Mouse (Mus musculus) bone marrow, adult 2 months (tissue): ENCODE measurements at regions not wholly inside any gene's neighbourhood (a gene's known extent, or its start where the extent isn't known, plus 50 kb on each side); places are given as distances from the start of the nearest gene placed in this dataset.

ENCODE experiments used
- H3K27ac ChIP-seq: fragments of 200-500 bp; 2 replicates; pipeline ENCODE4 v1.5.1; 2012; ENCODE audit warnings: low read depth, mild to moderate bottlenecking, control low read depth, inconsistent platforms, low read length; ENCODE audit not compliant: control insufficient read depth, poor library complexity, insufficient read depth
- H3K4me1 ChIP-seq: fragments of 200-500 bp; 2 replicates; pipeline ENCODE4 v1.6.1; 2011; ENCODE audit warnings: low read length; ENCODE audit not compliant: control insufficient read depth, insufficient read depth
- H3K4me3 ChIP-seq: fragments of 200-500 bp; replicated peaks from 2 replicates; pipeline ENCODE3; 2011; ENCODE audit warnings: mild to moderate bottlenecking, low read depth, low read length, control low read depth; ENCODE audit not compliant: control insufficient read depth
- CTCF ChIP-seq: fragments of 200-500 bp; IDR thresholded peaks from 2 replicates; pipeline ENCODE4 v1.5.1; 2011; ENCODE audit warnings: low read length, control low read depth; ENCODE audit not compliant: control insufficient read depth, insufficient read depth
- POLR2A ChIP-seq: fragments of 200-500 bp; IDR thresholded peaks from 2 replicates; pipeline ENCODE4 v1.6.1; 2011; ENCODE audit warnings: low read depth, mild to moderate bottlenecking, control low read depth, low read length, borderline replicate concordance; ENCODE audit not compliant: control insufficient read depth
- WGBS: fragments of 180-500 bp; shearing (Covaris S2); methylation state at CpG from one replicate; pipeline ENCODE4 v1.1.7; 2018; 5-methylcytosine and 5-hydroxymethylcytosine counted together

GRCm38 (mm10) chr1:77080767-77081166, 434.1 kb downstream of the Epha4 start:
- H3K4me1 ChIP-seq, result no peaks in the 10 kb centered on the region

GRCm38 (mm10) chr1:77081660-77082059, 433.2 kb downstream of the Epha4 start:
- no peaks in the 10 kb centered on the region for H3K4me1 ChIP-seq
- 62% methylated on average over 7 of the region's 7 CpGs for WGBS
- no peak overlapping the region for H3K4me3 ChIP-seq
- no peak overlapping the region for H3K27ac ChIP-seq
- TF ChIP-seq POLR2A, result no peak
- TF ChIP-seq CTCF, result no peak

More at GRCm38 (mm10) chr1:77080767-77081166, 434.1 kb downstream of the Epha4 start:
- WGBS, result 74% methylated on average over 5 of the region's 5 CpGs
- TF ChIP-seq CTCF (no peak), POLR2A (no peak)
- H3K4me3 ChIP-seq, result no peak overlapping the region
- H3K27ac ChIP-seq, result no peak overlapping the region

- TF ChIP-seq POLR2A (no peak), CTCF (no peak)
- no peak overlapping the region for H3K4me3 ChIP-seq
- WGBS, result 78% methylated on average over 3 of the region's 3 CpGs
- no peaks in the 10 kb centered on the region for H3K4me1 ChIP-seq
- H3K27ac ChIP-seq, result no peak overlapping the region
Measured at GRCm38 (mm10) chr1:77082410-77082809, 432.5 kb downstream of the Epha4 start.

- no peak overlapping the region for H3K4me3 ChIP-seq
- WGBS, result 66% methylated on average over 2 of the region's 2 CpGs
- no peak overlapping the region for H3K27ac ChIP-seq
- H3K4me1 ChIP-seq, result no peaks in the 10 kb centered on the region
- TF ChIP-seq CTCF (no peak), POLR2A (no peak)
Measured at GRCm38 (mm10) chr1:77093551-77093950, 421.3 kb downstream of the Epha4 start.

DNA sequence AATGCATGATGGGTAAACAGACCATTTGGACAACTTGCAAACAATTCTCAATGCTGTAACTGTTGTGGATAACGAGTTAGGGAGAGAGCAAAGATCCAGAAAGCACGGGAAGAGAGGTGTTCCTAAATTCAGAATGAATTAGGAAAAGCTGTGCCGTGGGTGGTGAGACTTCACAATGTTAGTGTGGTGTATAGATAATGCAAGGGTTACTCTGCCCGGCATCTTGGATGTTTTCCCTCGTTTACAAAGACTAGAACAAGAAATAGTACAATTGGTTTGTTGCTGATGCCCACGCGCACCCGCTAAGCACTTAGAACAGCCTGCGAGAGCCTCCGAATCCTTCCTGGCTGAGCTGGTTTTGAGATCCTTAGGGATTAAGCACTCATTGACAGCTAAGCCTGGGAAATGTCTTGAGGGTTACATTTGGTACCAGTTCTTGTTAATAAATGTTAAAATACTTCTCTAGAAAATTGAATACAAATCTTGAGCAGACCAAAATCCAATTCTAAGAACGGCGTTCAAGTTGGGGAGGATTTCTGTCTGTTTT, 413.1 kb downstream of the Epha4 start:
- no peak overlapping the region for H3K4me3 ChIP-seq
- 76% methylated on average over 12 of the region's 12 CpGs for WGBS
- no peak overlapping the region for H3K27ac ChIP-seq
- no peaks in the 10 kb centered on the region for H3K4me1 ChIP-seq
- TF ChIP-seq CTCF (no peak), POLR2A (no peak)

DNA sequence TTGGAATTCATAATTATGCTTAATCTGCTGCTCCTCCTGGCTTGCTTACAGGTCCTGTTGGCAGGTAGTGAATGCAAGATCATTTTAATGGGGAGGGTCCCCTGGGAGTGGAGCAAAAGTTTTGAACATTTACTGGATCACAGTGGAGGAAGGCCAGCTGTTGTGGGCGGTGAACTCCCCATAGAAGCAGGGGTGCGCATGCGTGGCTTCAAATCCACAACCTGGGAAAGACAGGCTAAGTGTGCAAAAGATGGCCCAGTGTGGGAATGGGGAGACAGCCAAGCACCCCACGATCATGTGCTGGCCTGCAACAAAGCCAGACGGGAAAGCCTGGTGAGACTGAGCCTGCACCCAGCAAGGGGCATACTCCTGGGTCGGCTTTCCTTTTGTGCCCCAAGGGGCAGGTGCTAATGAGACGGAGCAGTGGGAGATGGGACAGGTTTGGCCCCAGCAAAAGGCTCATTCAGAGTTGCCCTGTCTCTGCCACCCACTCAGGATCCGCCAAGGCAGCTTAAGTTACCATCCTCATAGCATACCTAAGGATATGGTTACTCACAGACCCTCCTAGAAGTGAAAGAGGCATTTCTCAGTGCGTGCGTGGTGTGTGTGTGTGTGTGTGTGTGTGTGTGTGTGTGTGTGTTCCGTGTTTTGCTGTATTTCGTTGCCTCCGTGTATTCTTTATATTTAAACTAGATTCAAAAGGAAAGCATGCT, 412.3 kb downstream of the Epha4 start:
- H3K4me1 ChIP-seq, result no peaks in the 10 kb centered on the region
- no peak for TF ChIP-seq CTCF
- no peak for TF ChIP-seq POLR2A
- WGBS, result 77% methylated on average over 13 of the region's 13 CpGs
- no peak overlapping the region for H3K4me3 ChIP-seq
- no peak overlapping the region for H3K27ac ChIP-seq

GRCm38 (mm10) chr1:77109861-77110785, 404.8 kb downstream of the Epha4 start:
- Histone ChIP-seq H3K27ac (no peak overlapping the region), H3K4me3 (no peak overlapping the region), H3K4me1 (no peaks in the 10 kb centered on the region)
- TF ChIP-seq POLR2A (no peak), CTCF (no peak)
- 66% methylated on average over 6 of the region's 6 CpGs for WGBS

- Histone ChIP-seq H3K27ac (no peak overlapping the region), H3K4me1 (no peaks in the 10 kb centered on the region), H3K4me3 (no peak overlapping the region)
- TF ChIP-seq CTCF, result no peak
- TF ChIP-seq POLR2A, result no peak
- WGBS, result 67% methylated on average over 3 of the region's 3 CpGs
Measured at GRCm38 (mm10) chr1:77128411-77128810, 386.5 kb downstream of the Epha4 start.
